Mouse (Mus musculus): ENCODE results near the gene Clrn3. TPM values are rescaled to one million over a fixed set of nuclear protein-coding genes. Genes with fewer than 3 reads are reported as not detected.

Gene Clrn3
- polyA plus RNA-seq, 1 experiment from 2014 or later = 4.4 TPM

- WGBS = 78% methylated on average over 3 of the region's 3 CpGs
- Histone ChIP-seq H3K27me3 (ENCODE audit: control insufficient read depth, insufficient read depth, low read length) (peaks cover 8% of the 10 kb centered on the region; the same call in 1 of the 2 replicates), H3K9ac (ENCODE audit: low read depth, low read length) (no peak overlapping the region), H3K36me3 (ENCODE audit: control insufficient read depth, insufficient read depth, low read length) (no peaks in the 10 kb centered on the region), H3K4me1 (ENCODE audit: control insufficient read depth, insufficient read depth, low read length) (0 out of 2 replicates have a peak, but pooled peaks cover 5% of the 10 kb centered on the region), H3K4me3 (ENCODE audit: low read length) (no peak overlapping the region), H3K9me3 (ENCODE audit: control insufficient read depth, low read length) (no peaks in the 10 kb centered on the region), H3K27ac (ENCODE audit: low read depth, low read length) (no peak overlapping the region), H3K4me2 (replicated peaks; ENCODE audit: low read depth, low read length) (no peak overlapping the region)
- no peak for ATAC-seq (ENCODE audit: low FRiP score, low TSS enrichment)
Measured at GRCm38 (mm10) chr7:135542235-135542634, 13.8 kb upstream of the Clrn3 start.

- 0 out of 2 replicates have a peak, but pooled peaks cover 3% of the 10 kb centered on the region for H3K4me1 ChIP-seq (ENCODE audit: control insufficient read depth, insufficient read depth, low read length)
- no peak overlapping the region for H3K4me3 ChIP-seq (ENCODE audit: low read length)
- peaks cover 8% of the 10 kb centered on the region; the same call in 1 of the 2 replicates for H3K27me3 ChIP-seq (ENCODE audit: control insufficient read depth, insufficient read depth, low read length)
- 68% methylated on average over 2 of the region's 2 CpGs for WGBS
- no peaks in the 10 kb centered on the region for H3K36me3 ChIP-seq (ENCODE audit: control insufficient read depth, insufficient read depth, low read length)
- H3K9me3 ChIP-seq (ENCODE audit: control insufficient read depth, low read length) = no peaks in the 10 kb centered on the region
- no peak overlapping the region for H3K4me2 ChIP-seq (replicated peaks; ENCODE audit: low read depth, low read length)
- H3K27ac ChIP-seq (ENCODE audit: low read depth, low read length) = no peak overlapping the region
- ATAC-seq (ENCODE audit: low FRiP score, low TSS enrichment) = no peak
- H3K9ac ChIP-seq (ENCODE audit: low read depth, low read length) = no peak overlapping the region
Measured at GRCm38 (mm10) chr7:135539429-135539828, 11.0 kb upstream of the Clrn3 start.

GRCm38 (mm10) chr7:135537948-135538741 lies 9.7 kb upstream of the Clrn3 start:
- H3K36me3 ChIP-seq (ENCODE audit: control insufficient read depth, insufficient read depth, low read length) = no peaks in the 10 kb centered on the region

DNA sequence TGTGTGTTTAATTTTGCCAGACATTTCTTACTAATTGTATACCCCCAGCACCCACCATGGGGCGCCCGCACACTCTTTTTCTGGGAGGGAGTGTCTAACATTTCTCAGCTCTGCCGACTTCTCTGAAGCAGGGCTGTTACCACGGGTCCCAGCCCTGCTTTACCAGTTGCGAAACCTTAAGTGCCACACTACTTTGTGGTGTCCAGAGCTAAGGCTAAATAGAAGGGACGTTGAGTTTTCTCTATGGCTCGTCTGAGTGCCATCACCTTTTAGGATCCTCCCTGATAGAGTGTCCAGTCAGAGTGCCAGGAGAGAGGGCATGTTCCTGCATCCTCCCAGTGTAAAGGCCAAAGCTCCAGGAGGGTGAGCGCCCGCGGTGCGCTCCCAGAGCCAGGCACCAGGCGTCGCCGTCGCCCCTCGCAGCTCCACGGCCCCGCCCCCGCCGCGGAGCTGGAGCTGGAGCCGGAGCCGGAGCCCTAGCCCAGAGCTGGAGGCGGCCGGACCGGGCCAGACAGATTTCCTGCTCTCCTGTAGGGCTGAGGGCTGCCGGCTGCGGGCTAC lies 9.0 kb upstream of the Clrn3 start, which contains the start of gene Ptpre:
Gene Ptpre (plus strand): TSS at position 141 of the 561 bp plus-strand sequence.
- Histone ChIP-seq H3K9me3 (ENCODE audit: control insufficient read depth, low read length) (no peaks in the 10 kb centered on the region), H3K4me3 (ENCODE audit: low read length) (peak within 1 kb of the TSS; percentile 54), H3K4me2 (replicated peaks; ENCODE audit: low read depth, low read length) (peak within 1 kb of the TSS; percentile 96), H3K9ac (ENCODE audit: low read depth, low read length) (peak within 1 kb of the TSS; percentile 55), H3K4me1 (ENCODE audit: control insufficient read depth, insufficient read depth, low read length) (0 out of 2 replicates have a peak, but pooled peaks cover 3% of the 10 kb centered on the region), H3K27ac (ENCODE audit: low read depth, low read length) (0 out of 2 replicates have a peak within 1 kb of the TSS, but pooled peaks have one; percentile 24), H3K27me3 (ENCODE audit: control insufficient read depth, insufficient read depth, low read length) (peaks cover 8% of the 10 kb centered on the region; the same call in 1 of the 2 replicates), H3K36me3 (ENCODE audit: control insufficient read depth, insufficient read depth, low read length) (no peaks in the 10 kb centered on the region)
- peak; percentile 91 for ATAC-seq (ENCODE audit: low FRiP score, low TSS enrichment)
- WGBS = 5% methylated on average over 28 of the region's 28 CpGs

More at GRCm38 (mm10) chr7:135537948-135538741, 9.7 kb upstream of the Clrn3 start:
- Histone ChIP-seq H3K4me1 (ENCODE audit: control insufficient read depth, insufficient read depth, low read length) (0 out of 2 replicates have a peak, but pooled peaks cover 3% of the 10 kb centered on the region), H3K4me3 (ENCODE audit: low read length) (peak overlapping the region; percentile 54), H3K9ac (ENCODE audit: low read depth, low read length) (peak overlapping the region; percentile 55), H3K9me3 (ENCODE audit: control insufficient read depth, low read length) (no peaks in the 10 kb centered on the region), H3K27ac (ENCODE audit: low read depth, low read length) (0 out of 2 replicates have a peak overlapping the region, but pooled peaks have one; percentile 24), H3K27me3 (ENCODE audit: control insufficient read depth, insufficient read depth, low read length) (peaks cover 8% of the 10 kb centered on the region; the same call in 1 of the 2 replicates), H3K4me2 (replicated peaks; ENCODE audit: low read depth, low read length) (peak overlapping the region; percentile 96)
- ATAC-seq (ENCODE audit: low FRiP score, low TSS enrichment) = peak; percentile 73
- under 1% methylated on average over 70 of the region's 71 CpGs for WGBS

GRCm38 (mm10) chr7:135535908-135536307 lies 7.5 kb upstream of the Clrn3 start:
- H3K27me3 ChIP-seq (ENCODE audit: control insufficient read depth, insufficient read depth, low read length) = peaks cover 8% of the 10 kb centered on the region; the same call in 1 of the 2 replicates

DNA sequence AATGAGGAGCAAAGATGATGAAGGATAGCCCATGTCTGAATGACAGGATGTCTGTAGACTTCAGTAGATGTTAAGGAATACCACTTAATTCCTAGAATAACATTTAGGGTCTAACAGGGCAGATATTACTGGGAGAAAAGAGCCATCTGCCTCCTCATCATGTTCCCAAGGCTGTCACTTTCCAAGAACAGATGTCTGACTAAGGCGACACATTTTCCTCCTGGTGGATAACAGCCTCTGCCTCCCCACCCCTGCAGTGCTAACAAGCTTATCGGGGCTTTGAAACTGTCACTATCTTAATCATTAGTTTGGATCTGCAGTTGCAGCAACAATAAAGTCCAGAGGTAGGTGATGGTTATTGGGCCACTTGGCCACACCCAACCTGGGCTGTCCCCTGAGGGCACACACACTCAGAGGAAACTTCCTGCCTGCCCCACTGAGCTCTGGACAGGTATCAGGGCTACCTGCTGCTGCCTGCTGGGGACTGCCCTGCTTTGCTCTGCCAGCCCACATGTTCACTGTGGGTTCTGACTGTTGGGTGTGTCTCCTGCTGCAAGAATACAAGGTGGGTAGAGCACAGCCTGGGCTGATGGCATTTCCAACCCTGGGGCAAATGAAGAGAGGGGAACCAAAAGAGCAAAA lies 6.2 kb upstream of the Clrn3 start:
- Histone ChIP-seq H3K9me3 (ENCODE audit: control insufficient read depth, low read length) (no peaks in the 10 kb centered on the region), H3K4me3 (ENCODE audit: low read length) (no peak overlapping the region), H3K4me2 (replicated peaks; ENCODE audit: low read depth, low read length) (no peak overlapping the region), H3K27ac (ENCODE audit: low read depth, low read length) (no peak overlapping the region), H3K27me3 (ENCODE audit: control insufficient read depth, insufficient read depth, low read length) (peaks cover 8% of the 10 kb centered on the region; the same call in 1 of the 2 replicates), H3K36me3 (ENCODE audit: control insufficient read depth, insufficient read depth, low read length) (no peaks in the 10 kb centered on the region), H3K9ac (ENCODE audit: low read depth, low read length) (no peak overlapping the region), H3K4me1 (ENCODE audit: control insufficient read depth, insufficient read depth, low read length) (0 out of 2 replicates have a peak, but pooled peaks cover 3% of the 10 kb centered on the region)
- WGBS = 42% methylated on average over 2 of the region's 2 CpGs
- no peak for ATAC-seq (ENCODE audit: low FRiP score, low TSS enrichment)

More at GRCm38 (mm10) chr7:135535908-135536307, 7.5 kb upstream of the Clrn3 start:
- Histone ChIP-seq H3K4me2 (replicated peaks; ENCODE audit: low read depth, low read length) (no peak overlapping the region), H3K4me1 (ENCODE audit: control insufficient read depth, insufficient read depth, low read length) (0 out of 2 replicates have a peak, but pooled peaks cover 3% of the 10 kb centered on the region), H3K4me3 (ENCODE audit: low read length) (no peak overlapping the region), H3K36me3 (ENCODE audit: control insufficient read depth, insufficient read depth, low read length) (no peaks in the 10 kb centered on the region), H3K9ac (ENCODE audit: low read depth, low read length) (no peak overlapping the region), H3K9me3 (ENCODE audit: control insufficient read depth, low read length) (no peaks in the 10 kb centered on the region), H3K27ac (ENCODE audit: low read depth, low read length) (no peak overlapping the region)
- no peak for ATAC-seq (ENCODE audit: low FRiP score, low TSS enrichment)
- 76% methylated on average over 3 of the region's 3 CpGs for WGBS

GRCm38 (mm10) chr7:135529068-135529467 lies 614 bp upstream of the Clrn3 start:
- H3K4me1 ChIP-seq (ENCODE audit: control insufficient read depth, insufficient read depth, low read length) = peaks cover 7% of the 10 kb centered on the region; the same call in 1 of the 2 replicates
- no peak overlapping the region for H3K4me2 ChIP-seq (replicated peaks; ENCODE audit: low read depth, low read length)
- no peaks in the 10 kb centered on the region for H3K27me3 ChIP-seq (ENCODE audit: control insufficient read depth, insufficient read depth, low read length)
- no peaks in the 10 kb centered on the region for H3K36me3 ChIP-seq (ENCODE audit: control insufficient read depth, insufficient read depth, low read length)
- H3K27ac ChIP-seq (ENCODE audit: low read depth, low read length) = no peak overlapping the region
- ATAC-seq (ENCODE audit: low FRiP score, low TSS enrichment) = no peak
- H3K4me3 ChIP-seq (ENCODE audit: low read length) = no peak overlapping the region
- WGBS = 96% methylated on average over 2 of the region's 2 CpGs
- H3K9ac ChIP-seq (ENCODE audit: low read depth, low read length) = no peak overlapping the region
- H3K9me3 ChIP-seq (ENCODE audit: control insufficient read depth, low read length) = no peaks in the 10 kb centered on the region

- peaks cover 8% of the 10 kb centered on the region; the same call in 1 of the 2 replicates for H3K4me1 ChIP-seq (ENCODE audit: control insufficient read depth, insufficient read depth, low read length)
- no peaks in the 10 kb centered on the region for H3K36me3 ChIP-seq (ENCODE audit: control insufficient read depth, insufficient read depth, low read length)
- H3K4me3 ChIP-seq (ENCODE audit: low read length) = no peak overlapping the region
- no peak overlapping the region for H3K9ac ChIP-seq (ENCODE audit: low read depth, low read length)
- H3K27ac ChIP-seq (ENCODE audit: low read depth, low read length) = no peak overlapping the region
- H3K4me2 ChIP-seq (replicated peaks; ENCODE audit: low read depth, low read length) = no peak overlapping the region
- no peaks in the 10 kb centered on the region for H3K27me3 ChIP-seq (ENCODE audit: control insufficient read depth, insufficient read depth, low read length)
- WGBS = 39% methylated on average over 3 of the region's 3 CpGs
- ATAC-seq (ENCODE audit: low FRiP score, low TSS enrichment) = no peak
- no peaks in the 10 kb centered on the region for H3K9me3 ChIP-seq (ENCODE audit: control insufficient read depth, low read length)
Measured at GRCm38 (mm10) chr7:135527169-135527568, 1.3 kb downstream of the Clrn3 start.

Data from kidney, embryonic 14.5 days (tissue).